Mouse (Mus musculus): ENCODE results near the gene Cxcl17. TPM values are rescaled to one million over a fixed set of nuclear protein-coding genes. Genes with fewer than 3 reads are reported as not detected.

The Cxcl17 gene
- total RNA-seq (2023) = not detected

GRCm38 (mm10) chr7:25412833-25413441 lies at the start of gene Cxcl17:
Cxcl17 (minus strand) TSS chr7:25412886.

GRCm38 (mm10) chr7:25398610-25399009 lies 14.1 kb downstream of the Cxcl17 start, which contains the start of gene Lipe:
Lipe (minus strand) TSS chr7:25398710.

GRCm38 (mm10) chr7:25369058-25369749 lies 43.5 kb downstream of the Cxcl17 start, which contains the start of gene Cnfn:
Cnfn (minus strand) TSS chr7:25369724.

Other genes starting within 250 kb of the Cxcl17 start
- 10 to 100 TPM; 13.2 to 15.0 TPM for gene Pou2f2, start 233.2 kb downstream of the Cxcl17 start, total RNA-seq (2023)
- gene Dedd2, start 192.3 kb downstream of the Cxcl17 start, total RNA-seq (2023) = 100 to 1,000 TPM; 105 to 118 TPM
- 10 to 100 TPM; 12.1 to 12.7 TPM for gene Zfp526, start 191.5 kb downstream of the Cxcl17 start, total RNA-seq (2023)
- gene Gsk3a, start 175.0 kb downstream of the Cxcl17 start, total RNA-seq (2023) = 10 to 100 TPM; 80.7 to 83.4 TPM
- gene Erf, start 162.1 kb downstream of the Cxcl17 start, total RNA-seq (2023) = 10 to 100 TPM in 1 of 2 experiments, 1 to 10 TPM in 1; 9.6 to 10.2 TPM
- 100 to 1,000 TPM; 191 to 211 TPM for gene Cic, start 145.2 kb downstream of the Cxcl17 start, total RNA-seq (2023)
- gene Pafah1b3, start 114.9 kb downstream of the Cxcl17 start, total RNA-seq (2023) = 1 to 10 TPM; 8.2 to 9.0 TPM
- not detected for gene Prr19, start 111.5 kb downstream of the Cxcl17 start, total RNA-seq (2023)
- gene Tmem145, start 106.8 kb downstream of the Cxcl17 start, total RNA-seq (2023) = not detected
- 1 to 10 TPM; 2.4 to 3.9 TPM for gene Megf8, start 95.7 kb downstream of the Cxcl17 start, total RNA-seq (2023)
- gene Cnfn, start 43.2 kb downstream of the Cxcl17 start, total RNA-seq (2023) = not detected
- 10 to 100 TPM; 30.2 to 37.9 TPM for gene Lipe, start 14.2 kb downstream of the Cxcl17 start, total RNA-seq (2023)
- gene Ceacam1, start 64.7 kb upstream of the Cxcl17 start, total RNA-seq (2023) = 100 to 1,000 TPM; 260 to 292 TPM
- 10 to 100 TPM; 33.7 to 37.6 TPM for gene Ceacam2, start 127.0 kb upstream of the Cxcl17 start, total RNA-seq (2023)
- not detected for gene Erich4, start 203.0 kb upstream of the Cxcl17 start, total RNA-seq (2023)
- 10 to 100 TPM; 15.4 to 16.4 TPM for gene Dmac2, start 206.5 kb upstream of the Cxcl17 start, total RNA-seq (2023)
- 10 to 100 TPM; 18.8 to 19.7 TPM for gene B3gnt8, start 213.8 kb upstream of the Cxcl17 start, total RNA-seq (2023)
- 10 to 100 TPM; 34.9 to 39.7 TPM for gene Bckdha, start 246.1 kb upstream of the Cxcl17 start, total RNA-seq (2023)
- gene Exosc5, start 246.3 kb upstream of the Cxcl17 start, total RNA-seq (2023) = 10 to 100 TPM; 29.7 to 32.1 TPM